Mouse (Mus musculus): ENCODE measurements around the gene Mllt1. TPM values are rescaled to one million over a fixed set of nuclear protein-coding genes. Genes with fewer than 3 reads are reported as not detected.

Mllt1 gene
- total RNA-seq (2021): 10 to 100 TPM; 68.7 to 72.0 TPM
- long read RNA-seq, partial matches to known transcripts: 2 of 30 reads
- long read RNA-seq, other reads (novel, unspliced or antisense): 28 of 30 reads

GRCm38 (mm10) chr17:56935363-56936131, at the start of gene Mllt1:
TSS of gene Mllt1 (minus strand) at chr17:56935415.
- DNase-seq (ENCODE audit: low spot score in 2 of 2): peak; percentile 100

- no peak for DNase-seq (ENCODE audit: low spot score in 2 of 2)
These were observed 49.7 kb upstream of the Mllt1 start for GRCm38 (mm10) chr17:56984886-56985285.

- DNase-seq (ENCODE audit: low spot score in 2 of 2): no peak
These were observed 46.8 kb upstream of the Mllt1 start, which contains the start of gene Acer1 for GRCm38 (mm10) chr17:56982013-56982412. TSS of gene Acer1 (minus strand) at chr17:56982126.

GRCm38 (mm10) chr17:56981049-56981448, 45.8 kb upstream of the Mllt1 start:
- no peak for DNase-seq (ENCODE audit: low spot score in 2 of 2)

- DNase-seq (ENCODE audit: low spot score in 2 of 2): no peak
These were observed 44.3 kb upstream of the Mllt1 start for GRCm38 (mm10) chr17:56979524-56979923.

GRCm38 (mm10) chr17:56976531-56977390, 41.5 kb upstream of the Mllt1 start:
- no peak for DNase-seq (ENCODE audit: low spot score in 2 of 2)

GRCm38 (mm10) chr17:56975391-56975790, 40.2 kb upstream of the Mllt1 start:
- no peak for DNase-seq (ENCODE audit: low spot score in 2 of 2)

- no peak for DNase-seq (ENCODE audit: low spot score in 2 of 2)
These were observed 39.6 kb upstream of the Mllt1 start for GRCm38 (mm10) chr17:56974708-56975240.

GRCm38 (mm10) chr17:56973956-56974707, 38.9 kb upstream of the Mllt1 start:
- no peak for DNase-seq (ENCODE audit: low spot score in 2 of 2)

GRCm38 (mm10) chr17:56970081-56970480, 34.9 kb upstream of the Mllt1 start:
- no peak for DNase-seq (ENCODE audit: low spot score in 2 of 2)

- no peak for DNase-seq (ENCODE audit: low spot score in 2 of 2)
These were observed 34.1 kb upstream of the Mllt1 start for GRCm38 (mm10) chr17:56969321-56969720.

GRCm38 (mm10) chr17:56963646-56964045, 28.4 kb upstream of the Mllt1 start:
- DNase-seq (ENCODE audit: low spot score in 2 of 2): no peak

- DNase-seq (ENCODE audit: low spot score in 2 of 2): no peak
These were observed 27.6 kb upstream of the Mllt1 start for GRCm38 (mm10) chr17:56962642-56963405.

- no peak for DNase-seq (ENCODE audit: low spot score in 2 of 2)
These were observed 26.7 kb upstream of the Mllt1 start for GRCm38 (mm10) chr17:56961880-56962279.

- no peak for DNase-seq (ENCODE audit: low spot score in 2 of 2)
These were observed 23.5 kb upstream of the Mllt1 start for GRCm38 (mm10) chr17:56958667-56959066.

GRCm38 (mm10) chr17:56957763-56958429, 22.7 kb upstream of the Mllt1 start:
- DNase-seq (ENCODE audit: low spot score in 2 of 2): no peak

GRCm38 (mm10) chr17:56954871-56955270, 19.7 kb upstream of the Mllt1 start:
- no peak for DNase-seq (ENCODE audit: low spot score in 2 of 2)

GRCm38 (mm10) chr17:56952639-56953038, 17.4 kb upstream of the Mllt1 start:
- DNase-seq (ENCODE audit: low spot score in 2 of 2): no peak

GRCm38 (mm10) chr17:56950915-56951314, 15.7 kb upstream of the Mllt1 start:
- peak; percentile 36 to 48 for DNase-seq (ENCODE audit: low spot score in 2 of 2)

GRCm38 (mm10) chr17:56938751-56939150, 3.5 kb upstream of the Mllt1 start:
- DNase-seq (ENCODE audit: low spot score in 2 of 2): no peak
